Mouse (Mus musculus) monocyte, adult 59 days (primary cell): ENCODE results near the gene Vmn1r73. TPM values are rescaled to one million over a fixed set of nuclear protein-coding genes. Genes with fewer than 3 reads are reported as not detected.

ENCODE experiments used
- total RNA-seq, 2 experiments: library from RNA; stranded (reverse); gene quantifications; one replicate each; pipeline ENCODE4 v1.2.4; 2023

Vmn1r73 gene
- not detected for total RNA-seq

DNA sequence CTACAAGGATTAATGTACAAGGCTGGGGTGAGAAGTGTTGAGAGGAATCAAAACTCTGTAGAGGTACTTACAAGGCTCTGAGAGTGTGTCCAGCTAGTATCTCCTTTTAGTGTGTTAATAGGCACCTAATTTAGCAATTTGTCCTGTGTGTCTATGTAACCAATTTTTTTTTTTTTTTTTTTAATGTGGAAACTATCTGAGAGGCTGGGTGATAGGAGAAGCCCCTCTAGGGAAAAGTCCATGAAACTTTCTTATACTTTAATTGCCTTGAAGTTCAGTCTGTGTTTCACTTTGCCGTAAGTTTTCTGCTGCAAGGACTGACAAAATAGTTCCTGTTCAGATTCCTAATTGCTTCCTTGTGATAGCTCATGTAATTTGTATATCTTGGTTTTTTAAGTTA, at the start of gene Vmn1r73:
TSS of gene Vmn1r73 (plus strand) at position 301 of the 400 bp plus-strand sequence.

Other genes starting within 250 kb of the Vmn1r73 start
- gene Zscan4-ps2, start 216.0 kb upstream of the Vmn1r73 start, total RNA-seq: not detected
- gene Zscan4-ps3, start 121.0 kb upstream of the Vmn1r73 start, total RNA-seq: not detected
- gene Vmn1r72, start 50.1 kb upstream of the Vmn1r73 start, total RNA-seq: under 1 TPM; 0.30 to 0.34 TPM
- not detected for gene Vmn1r74, start 103.7 kb downstream of the Vmn1r73 start, total RNA-seq
- gene Vmn1r75, start 144.4 kb downstream of the Vmn1r73 start, total RNA-seq: not detected
- gene Vmn1r76, start 207.9 kb downstream of the Vmn1r73 start, total RNA-seq: not detected